Mouse (Mus musculus) T-cell, adult 2 months (primary cell): Measurements from ENCODE around the gene Ccdc187.

ENCODE experiments used
- DNase-seq: peaks from one replicate; pipeline ENCODE4 v3.0.0; 2022; ENCODE audit warnings: low spot score

Ccdc187 gene

DNA sequence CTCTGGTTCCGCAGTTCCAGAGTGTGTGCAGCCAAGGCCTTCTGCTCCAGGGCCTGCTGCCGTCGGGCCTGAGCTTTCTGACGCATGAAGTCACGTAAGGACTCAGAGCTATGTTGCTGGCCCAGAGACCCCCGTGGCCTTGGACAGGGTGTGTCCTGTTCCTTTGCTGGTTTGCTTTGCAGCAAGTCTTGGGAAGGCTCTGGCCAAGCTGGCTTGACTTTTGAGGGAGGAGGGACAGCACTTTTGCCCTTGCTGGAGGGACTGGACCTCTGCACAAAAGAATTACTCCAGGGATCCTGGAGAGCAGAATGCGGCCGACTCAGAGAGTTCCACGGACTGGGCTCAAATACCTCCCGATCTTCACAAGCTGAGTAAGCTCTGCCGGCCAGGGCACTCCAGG, 13.8 kb downstream of the Ccdc187 start:
- DNase-seq: no peak

DNA sequence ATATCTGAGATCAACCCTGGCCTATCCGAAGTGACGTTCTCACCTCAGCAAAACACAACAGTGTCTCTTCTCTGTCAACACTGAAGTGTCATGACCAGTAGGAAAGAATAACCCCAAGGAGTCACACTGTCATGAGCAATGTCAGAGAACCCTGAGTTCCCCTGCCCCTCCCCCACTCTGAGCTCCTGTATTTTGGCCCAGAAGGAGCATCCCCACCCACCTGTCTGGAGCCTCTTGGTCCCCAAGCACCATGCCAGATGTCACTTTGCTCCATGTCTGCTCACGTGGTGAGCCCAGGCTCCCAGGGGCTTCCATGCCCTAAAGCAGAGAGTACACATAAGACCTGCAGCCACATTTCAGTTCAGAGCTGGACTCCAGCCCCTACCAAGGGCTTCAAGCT, 14.6 kb downstream of the Ccdc187 start:
- DNase-seq: no peak

- no peak for DNase-seq
Measured at GRCm38 (mm10) chr2:26273611-26274010, 20.7 kb downstream of the Ccdc187 start.

GRCm38 (mm10) chr2:26268216-26268615, 26.1 kb downstream of the Ccdc187 start:
- no peak for DNase-seq

DNA sequence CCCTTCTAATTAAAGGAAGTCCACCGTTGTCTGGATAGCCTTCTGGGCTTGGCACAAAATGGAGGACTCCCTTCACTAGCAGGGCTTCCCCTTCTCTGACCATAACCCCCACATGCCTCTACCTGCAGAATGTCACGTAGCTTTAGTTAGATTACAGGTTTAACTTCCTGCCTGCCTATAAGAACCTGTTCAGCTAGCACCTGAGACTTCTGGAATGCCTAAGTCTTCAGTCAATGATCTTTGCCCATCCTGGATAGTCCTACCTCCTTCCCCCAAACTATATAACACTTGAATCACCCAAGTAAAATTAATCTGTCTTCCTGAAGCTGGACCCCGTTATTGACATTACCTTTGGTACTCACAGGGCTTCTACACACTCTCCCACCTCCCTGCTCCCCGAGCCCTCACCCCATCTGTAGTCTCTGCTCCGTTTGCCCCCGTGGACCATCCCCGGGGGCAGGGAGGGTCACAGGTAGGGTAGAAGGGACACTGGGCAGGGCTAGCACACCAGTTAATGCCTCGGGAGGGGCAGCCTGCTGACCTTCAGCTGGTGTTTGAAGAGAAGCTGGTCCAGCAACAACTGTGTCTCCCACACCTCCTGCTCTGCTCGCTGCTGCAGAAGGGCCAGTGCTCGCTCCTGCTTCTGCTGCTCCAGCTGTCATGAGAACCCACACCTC, 28.2 kb downstream of the Ccdc187 start:
- no peak for DNase-seq

DNA sequence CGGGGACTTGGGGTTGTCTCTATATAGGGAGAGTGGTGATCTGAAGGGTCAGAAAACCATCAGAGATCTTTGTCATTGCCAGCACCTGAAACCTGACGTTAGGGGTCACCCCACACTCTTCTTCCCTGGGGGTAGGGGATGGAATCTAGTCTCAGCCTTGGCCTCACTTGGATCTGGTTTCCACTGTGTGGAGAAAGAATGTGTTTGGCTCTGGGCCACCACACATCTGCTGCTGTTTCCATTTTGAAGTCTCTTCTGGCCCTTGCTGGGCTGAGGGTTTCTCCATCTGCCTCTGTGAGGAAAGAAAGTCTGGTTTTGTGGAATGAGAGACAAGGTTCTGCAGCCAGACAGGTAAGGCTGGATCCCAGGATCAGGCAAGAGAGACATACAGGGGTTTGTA, 29.3 kb downstream of the Ccdc187 start:
- no peak for DNase-seq

- DNase-seq: no peak
Measured at GRCm38 (mm10) chr2:26264646-26265045, 29.7 kb downstream of the Ccdc187 start.

DNA sequence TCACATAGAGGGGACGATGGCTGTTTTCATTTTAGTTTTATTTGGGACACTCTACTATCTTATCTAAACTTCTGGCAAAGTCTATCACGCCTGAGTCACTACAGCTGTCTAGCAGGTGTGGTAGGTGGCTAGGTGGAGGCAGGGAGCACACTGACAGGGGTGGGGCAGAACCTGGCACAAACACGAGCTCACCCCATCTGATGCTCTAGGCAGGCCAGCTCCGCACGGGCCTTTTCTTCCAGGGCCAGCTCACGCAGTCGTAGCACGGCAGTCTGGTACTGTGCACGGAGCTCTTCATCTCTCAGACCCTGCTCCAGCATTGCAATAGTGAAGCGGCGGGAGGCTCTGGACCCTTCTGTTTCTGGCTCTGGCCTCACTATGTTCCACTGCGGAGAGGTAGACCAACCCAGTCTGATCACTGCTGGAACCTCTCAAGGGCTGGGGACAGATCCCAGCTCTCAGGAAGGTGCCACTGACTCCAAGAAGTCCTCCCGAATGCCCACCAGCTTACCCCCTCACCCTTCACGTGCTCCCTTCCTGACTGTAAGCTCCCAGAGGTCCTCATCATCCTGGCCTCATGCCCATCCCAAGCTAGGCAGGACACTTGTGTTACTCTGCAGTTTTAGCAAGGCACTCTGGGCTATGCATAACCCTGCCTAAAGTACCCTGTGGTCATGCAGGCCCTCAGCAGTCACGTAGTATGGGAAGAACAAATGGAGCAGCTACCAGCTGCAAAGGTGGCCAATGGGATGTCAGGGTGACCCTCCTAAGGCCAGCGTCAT, 36.9 kb downstream of the Ccdc187 start:
- no peak for DNase-seq

DNA sequence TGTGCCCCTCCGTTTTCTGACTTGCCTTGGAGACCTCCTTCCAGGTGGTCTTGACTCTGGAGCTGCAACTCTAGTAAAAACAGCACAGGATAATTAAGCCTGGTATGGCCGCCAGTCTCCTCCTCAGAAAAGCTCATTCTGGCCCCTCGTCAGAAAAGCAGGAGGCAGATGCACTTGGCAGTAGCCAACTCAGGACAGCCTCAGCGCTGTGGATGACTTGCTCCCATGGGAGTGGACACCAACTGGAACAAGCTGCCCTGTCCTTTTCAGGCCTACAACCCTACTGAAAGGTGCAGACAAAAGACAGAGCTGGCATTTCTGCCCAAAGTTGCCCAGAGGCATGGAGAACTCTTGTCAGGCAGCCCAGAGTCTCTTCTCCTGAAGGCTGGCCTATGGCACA, 39.5 kb downstream of the Ccdc187 start:
- DNase-seq: no peak

DNA sequence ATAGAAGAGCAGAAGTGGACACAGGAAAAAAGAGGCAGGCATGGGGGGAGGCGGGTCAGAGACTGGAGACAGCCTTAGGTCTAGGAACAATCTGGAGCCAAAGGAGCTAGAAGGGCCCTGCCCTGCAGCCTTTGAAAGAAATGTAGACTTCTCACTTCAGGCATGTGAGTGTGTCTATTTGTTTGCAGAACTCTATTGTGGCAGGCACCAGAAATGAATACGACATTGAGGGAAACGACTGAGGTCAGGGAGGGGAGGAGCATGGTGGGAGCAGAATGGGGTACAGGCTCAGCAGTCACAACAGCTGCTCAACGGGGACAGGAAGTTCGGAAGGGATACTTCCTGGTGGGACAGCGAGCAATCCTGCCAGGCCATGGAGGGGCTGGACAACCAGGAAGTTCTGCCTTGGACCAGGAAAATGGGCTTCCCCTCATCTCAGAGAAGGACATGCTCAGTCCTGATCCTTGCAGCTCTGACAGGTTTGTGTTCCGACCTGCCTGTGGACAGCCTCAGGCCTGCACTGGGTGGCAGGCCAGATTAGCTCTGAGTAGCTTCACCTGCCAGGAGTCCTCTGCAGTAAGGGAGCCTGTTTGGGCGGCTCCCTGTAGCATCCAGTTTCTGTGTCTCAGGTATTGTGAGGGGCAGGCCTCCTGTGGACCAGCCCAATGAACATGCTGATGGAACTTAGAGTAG, 41.7 kb downstream of the Ccdc187 start:
- no peak for DNase-seq

DNA sequence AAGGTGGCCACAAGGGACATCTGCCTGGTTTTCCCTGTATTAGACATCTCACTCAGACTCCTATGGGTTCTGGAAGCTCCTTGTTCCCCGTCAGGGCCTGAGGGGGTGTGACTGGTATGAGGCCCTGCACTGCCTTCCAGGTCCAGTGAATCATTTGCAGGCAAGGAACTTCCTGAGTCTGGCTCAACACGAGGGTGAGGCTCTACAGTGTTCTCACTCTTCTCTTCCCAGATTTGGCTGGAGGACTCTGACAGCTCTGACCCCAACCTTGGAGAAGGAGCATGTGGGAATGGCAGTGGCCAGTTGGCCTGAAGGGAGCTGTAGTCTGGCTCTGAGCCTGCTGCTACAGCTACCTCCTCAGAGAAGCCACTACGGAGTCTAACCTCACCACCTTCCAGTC, 46.8 kb downstream of the Ccdc187 start:
- DNase-seq: no peak

DNA sequence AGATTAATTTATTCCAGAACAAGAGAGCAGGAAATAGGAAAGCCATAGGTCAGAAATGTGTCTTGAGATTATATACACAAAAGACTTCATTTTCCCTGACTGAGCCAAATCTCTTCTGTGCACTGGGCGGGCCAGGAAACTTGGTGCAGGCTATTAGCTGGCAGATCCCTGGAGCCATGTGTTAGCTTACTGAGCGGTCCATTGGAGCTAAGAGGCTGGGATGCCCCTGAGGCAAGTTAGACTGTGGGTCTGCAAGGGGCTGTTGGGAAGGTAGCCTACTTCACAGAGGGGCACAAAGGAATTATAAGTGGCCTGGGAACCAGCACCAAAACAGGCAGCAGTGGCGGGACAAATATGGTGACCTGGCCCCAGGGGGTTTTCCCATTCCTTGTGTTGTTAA, 53.5 kb downstream of the Ccdc187 start:
- DNase-seq: no peak

DNA sequence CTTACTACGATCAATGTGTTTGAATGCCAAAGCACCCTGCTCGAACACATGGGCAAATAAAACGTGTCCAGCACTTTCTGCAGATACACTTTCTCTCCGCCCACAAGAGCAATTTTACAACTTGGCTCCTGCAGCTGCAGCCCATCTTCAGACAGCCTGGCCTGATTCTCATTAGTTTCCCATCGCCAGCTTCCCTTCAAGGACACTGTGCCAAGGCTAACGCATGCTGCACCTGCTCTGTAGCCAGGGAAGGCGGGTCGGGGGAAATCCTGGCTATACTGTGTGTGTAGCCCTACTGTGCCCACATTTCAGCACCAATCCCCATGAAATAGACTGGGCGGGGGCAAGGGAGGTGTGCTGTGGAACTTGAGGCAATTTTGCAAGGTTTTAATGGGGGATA, 54.0 kb downstream of the Ccdc187 start:
- no peak for DNase-seq

GRCm38 (mm10) chr2:26237290-26237782, 57.0 kb downstream of the Ccdc187 start, which contains the start of gene Qsox2:
Gene Qsox2 (minus strand): TSS chr2:26237525.
- DNase-seq: peak; percentile 80

DNA sequence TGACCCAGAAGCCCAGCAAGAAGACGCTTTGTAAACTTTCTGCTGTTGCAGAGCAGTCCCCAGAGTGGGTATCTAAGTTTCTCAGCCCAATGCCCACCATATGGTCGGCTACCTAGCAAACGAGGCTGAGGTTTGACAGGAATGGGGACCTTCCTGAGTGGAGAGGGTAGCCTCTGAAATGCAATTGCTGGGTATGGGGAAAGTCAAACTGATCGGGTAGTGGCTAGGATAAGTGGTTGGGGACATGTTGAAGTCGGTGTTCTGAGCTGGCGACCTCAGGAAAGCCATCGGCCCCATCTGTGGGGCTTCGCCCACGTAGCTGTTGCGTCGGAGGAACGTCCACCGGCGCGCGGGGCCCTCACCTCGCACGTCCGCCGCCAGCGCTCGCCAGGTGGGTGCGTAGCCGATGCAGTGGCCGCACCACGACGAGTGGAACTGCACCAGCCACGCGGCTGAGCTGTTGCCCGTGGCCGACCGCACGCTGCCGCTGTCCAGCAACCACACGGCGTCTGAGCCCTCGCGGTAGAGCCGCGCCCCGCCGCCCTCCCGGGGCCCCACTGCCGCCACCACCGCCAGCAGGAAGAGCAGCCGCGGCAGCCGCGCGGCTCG, 57.6 kb downstream of the Ccdc187 start:
- DNase-seq: no peak

- DNase-seq: no peak
Measured at GRCm38 (mm10) chr2:26234771-26235170, 59.6 kb downstream of the Ccdc187 start.

DNA sequence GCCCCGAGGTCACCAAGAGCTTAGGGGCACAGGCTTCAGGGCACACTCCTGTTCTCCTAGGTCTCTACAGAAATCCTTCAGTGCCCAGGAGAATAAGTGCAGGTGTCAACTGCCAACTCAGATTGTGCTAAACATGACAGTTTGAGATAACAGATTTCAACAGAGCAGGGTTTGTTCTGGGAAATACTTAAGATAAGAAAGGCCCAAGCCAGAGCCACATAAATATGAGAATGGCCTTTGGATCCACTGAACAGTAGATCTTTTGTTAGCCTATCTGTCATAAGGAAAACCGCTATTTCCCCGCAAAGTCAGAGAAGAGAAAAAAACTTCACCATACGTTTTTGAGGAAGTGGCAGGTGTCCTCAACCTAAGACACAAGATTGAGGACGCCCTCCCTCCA, 60.1 kb downstream of the Ccdc187 start:
- DNase-seq: no peak

DNA sequence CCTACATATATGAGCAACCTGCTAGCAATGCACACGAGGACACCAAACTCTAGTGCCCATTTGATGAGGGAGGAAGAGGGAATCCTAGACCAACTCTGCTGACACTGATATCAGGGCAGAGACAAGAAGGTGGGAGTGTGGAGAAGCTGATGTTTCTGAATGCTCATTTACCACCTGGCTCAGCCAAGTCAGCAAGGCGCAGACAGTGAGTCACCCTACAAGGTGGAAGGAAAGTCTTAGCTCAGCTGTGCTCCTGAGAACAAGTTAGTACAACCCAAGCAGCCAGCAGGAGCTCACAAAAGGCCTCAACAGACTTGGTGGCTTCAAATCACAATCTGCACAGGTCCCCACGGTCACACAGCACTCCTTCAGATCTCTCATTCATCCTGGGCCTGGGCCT, 63.0 kb downstream of the Ccdc187 start:
- no peak for DNase-seq

GRCm38 (mm10) chr2:26230253-26230652, 64.1 kb downstream of the Ccdc187 start:
- DNase-seq: no peak

- peak; percentile 34 for DNase-seq
Measured at GRCm38 (mm10) chr2:26227788-26228187, 66.6 kb downstream of the Ccdc187 start.

DNA sequence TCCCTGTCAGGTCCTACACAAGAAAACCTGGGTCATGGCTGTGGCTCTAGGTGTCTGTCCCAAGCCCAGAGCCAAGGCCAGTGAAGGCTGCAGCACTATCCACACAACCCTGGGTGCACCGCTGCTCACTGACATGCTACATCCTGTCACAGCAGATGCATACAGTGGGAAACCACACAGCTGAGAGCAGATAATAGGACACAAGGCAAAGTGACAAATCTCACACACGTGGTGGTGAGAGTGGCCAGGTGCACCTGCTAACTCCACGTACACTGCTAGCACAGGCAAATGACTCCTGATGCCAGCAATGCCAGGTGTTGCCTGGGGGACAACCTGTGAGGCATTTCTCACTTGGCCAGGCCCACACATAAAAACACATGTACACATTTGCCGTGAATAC, 69.1 kb downstream of the Ccdc187 start:
- DNase-seq: no peak

- DNase-seq: no peak
Measured at GRCm38 (mm10) chr2:26223961-26224360, 70.4 kb downstream of the Ccdc187 start.
